Mouse (Mus musculus): ENCODE results near the gene Coq8b.

DNA sequence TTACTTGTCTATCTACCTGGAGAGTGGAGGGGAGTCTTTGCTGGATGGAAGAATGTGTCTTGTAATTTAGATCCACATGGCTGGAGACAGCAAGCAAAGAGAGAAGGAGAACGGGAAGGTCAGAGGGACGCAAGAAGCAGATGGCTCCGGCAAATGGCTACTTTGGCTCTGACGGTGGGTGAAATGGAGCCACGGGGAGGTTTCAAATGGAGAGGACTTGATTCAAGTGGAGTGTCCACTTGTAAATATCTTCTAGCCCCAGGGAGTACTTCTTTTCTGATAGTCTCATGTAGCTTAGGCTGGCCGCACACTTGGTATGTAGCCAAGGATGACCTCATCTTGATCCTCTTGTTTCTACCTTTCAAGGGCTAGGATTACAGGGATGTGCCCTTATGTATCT, 66.0 kb downstream of the Coq8b start:
- no peak for TF ChIP-seq POLR2A (IDR thresholded peaks at IDR 0.05; ENCODE audit: extremely low read depth, insufficient read depth, low read length)
- no peak for TF ChIP-seq CTCF (IDR thresholded peaks at IDR 0.05; ENCODE audit: extremely low read depth, insufficient read depth, low read length)
